Mouse (Mus musculus): ENCODE measurements around the gene Rbp7.

The Rbp7 gene

DNA sequence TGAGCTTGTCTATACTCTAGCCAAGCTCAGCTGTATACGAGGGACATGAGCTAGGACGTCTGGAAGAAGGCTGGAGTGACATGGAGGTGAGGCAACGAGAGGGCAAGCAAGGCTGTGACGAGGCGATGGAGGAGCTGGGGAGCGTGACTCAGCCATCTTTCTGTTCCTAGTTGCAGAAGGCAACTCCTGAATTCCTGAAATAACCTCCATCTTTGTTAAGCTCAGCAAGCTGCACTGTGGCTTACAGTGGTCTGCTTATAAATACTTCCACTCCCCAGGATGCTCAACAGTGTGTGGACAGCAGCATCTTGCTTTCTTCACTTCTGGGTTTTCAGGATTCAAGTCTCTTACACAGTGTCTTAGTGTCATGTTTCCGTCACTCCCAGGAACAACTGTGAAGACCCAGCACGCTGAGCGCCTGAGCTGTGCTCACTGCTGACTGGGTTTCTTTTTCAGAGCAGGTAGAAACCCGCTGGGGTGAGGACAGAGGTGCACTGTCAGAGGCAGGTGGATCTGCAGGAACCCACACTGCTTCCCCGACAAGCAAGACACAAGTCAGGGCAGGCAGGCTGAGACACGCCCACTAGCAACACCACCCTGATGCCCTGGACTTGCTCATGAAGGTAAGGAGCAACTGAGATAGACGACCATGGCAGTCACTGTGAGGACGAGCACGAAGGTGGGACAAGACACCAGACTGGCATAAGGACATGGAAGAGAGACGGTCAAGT is 48.9 kb downstream of the Rbp7 start:
- no peak for DNase-seq

- peak in 1 of 2 experiments; percentile 57 for DNase-seq
These were observed 49.9 kb downstream of the Rbp7 start for GRCm38 (mm10) chr4:149404640-149405465.

DNA sequence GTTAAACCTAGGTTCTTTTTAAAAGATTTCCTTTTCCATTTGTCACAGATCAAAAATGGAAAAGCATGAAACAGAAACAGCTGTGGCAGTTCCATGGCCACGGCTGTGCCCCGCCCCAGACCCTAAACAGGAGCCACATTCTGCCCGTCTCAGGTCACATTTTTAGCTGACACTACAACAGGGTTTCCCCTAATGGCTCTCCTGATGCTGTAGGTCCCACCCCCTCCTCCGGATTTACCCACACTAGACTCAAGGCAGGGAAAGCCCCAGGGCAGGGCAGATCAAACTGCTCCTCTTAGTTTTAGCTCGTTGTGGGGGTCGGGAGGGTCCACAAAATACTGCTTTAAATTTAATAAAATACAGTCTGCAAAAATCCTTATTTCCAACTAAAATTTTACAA is 51.7 kb downstream of the Rbp7 start:
- DNase-seq, result no peak

GRCm38 (mm10) chr4:149401591-149401982 is 53.2 kb downstream of the Rbp7 start:
- DNase-seq, result no peak

DNA sequence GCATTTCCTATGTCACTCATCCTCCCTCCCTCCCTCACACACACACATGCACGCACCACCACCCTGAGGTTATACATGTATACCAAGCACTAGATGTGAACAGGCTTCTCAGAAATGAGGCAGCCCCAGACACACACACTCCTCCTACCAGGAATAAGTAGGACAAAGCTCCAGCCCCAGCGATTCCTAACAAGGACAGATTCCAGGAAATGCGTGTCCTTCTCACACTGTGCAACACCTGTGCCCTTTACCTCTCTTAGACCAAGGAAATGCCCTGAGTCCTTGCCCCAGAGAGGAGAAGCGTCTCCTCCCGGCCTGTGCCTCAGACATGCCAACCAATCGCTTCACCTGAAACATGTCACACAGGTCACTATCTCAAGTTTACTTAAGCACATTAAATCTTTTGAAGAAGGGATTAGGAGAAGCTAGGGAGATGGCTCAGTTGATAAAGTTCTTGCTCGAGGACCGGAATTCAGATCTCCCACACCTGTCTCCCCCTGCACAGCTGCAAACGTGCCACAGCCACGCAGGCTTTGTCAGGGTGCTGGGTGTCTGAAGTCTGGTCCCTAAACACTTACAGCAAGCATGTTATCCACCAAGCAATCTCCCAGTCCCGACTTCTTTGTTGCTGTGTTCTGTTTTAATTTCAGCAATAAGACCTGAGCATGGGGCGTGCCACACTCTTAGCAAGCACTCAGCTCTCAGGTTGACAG is 53.7 kb downstream of the Rbp7 start:
- no peak for DNase-seq
